Mouse (Mus musculus): ENCODE results near the gene Sdc4. TPM values are rescaled to one million over a fixed set of nuclear protein-coding genes. Genes with fewer than 3 reads are reported as not detected.

Sdc4 gene
- total RNA-seq, 2 experiments from 2014 or later, result 35.9 to 56.8 TPM

DNA sequence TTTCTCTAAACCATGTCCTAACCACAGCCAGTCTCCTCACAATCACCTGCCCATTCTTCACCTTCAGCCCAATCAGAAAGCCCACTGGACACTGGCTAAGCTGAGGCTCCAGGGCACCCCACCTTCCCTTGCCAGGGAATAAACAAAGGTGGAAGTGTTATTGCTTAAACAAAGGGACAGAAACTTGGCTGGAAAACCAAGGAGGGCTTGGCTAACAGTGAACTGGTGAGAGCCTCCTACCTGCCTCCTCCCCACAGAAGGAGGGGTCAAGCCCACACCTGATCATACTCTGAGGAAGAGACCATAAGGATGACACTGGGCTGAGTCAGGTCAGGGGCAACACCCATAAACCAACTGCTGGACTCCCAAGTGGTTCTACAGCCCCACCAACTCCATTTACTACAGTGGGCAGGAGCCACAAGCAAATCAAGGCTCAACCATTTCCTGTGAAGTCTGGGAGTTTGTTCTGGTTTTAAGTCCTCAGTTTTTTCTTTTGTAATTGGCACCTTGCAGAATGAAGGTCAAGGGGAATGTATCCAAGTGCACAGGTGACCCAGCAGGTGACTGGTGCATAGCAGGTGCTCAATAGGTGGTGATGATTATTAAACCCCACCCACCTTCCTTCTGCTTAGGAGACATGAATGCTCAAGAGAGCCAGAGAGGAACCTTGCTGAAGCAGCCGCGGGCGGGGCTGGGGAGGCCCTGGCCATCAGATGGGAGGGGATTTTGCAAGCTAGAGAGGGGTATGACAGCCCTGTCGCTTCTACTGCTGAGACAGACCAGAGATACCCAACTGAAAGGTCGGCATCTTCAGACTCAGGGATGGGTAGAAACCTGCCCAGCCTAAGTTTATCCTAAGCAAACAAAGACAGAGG is 8.2 kb downstream of the Sdc4 start:
- intact Hi-C loops (cut with DNase I), result no loop called here
- DNase-seq (ENCODE audit: extremely low spot score in 1 of 2, low spot score in 2 of 2), result no peak

- intact Hi-C loops (cut with DNase I), result no loop called here
- no peak for DNase-seq (ENCODE audit: extremely low spot score in 1 of 2, low spot score in 2 of 2)
Observed at GRCm38 (mm10) chr2:164434681-164435080, 9.0 kb downstream of the Sdc4 start.

DNA sequence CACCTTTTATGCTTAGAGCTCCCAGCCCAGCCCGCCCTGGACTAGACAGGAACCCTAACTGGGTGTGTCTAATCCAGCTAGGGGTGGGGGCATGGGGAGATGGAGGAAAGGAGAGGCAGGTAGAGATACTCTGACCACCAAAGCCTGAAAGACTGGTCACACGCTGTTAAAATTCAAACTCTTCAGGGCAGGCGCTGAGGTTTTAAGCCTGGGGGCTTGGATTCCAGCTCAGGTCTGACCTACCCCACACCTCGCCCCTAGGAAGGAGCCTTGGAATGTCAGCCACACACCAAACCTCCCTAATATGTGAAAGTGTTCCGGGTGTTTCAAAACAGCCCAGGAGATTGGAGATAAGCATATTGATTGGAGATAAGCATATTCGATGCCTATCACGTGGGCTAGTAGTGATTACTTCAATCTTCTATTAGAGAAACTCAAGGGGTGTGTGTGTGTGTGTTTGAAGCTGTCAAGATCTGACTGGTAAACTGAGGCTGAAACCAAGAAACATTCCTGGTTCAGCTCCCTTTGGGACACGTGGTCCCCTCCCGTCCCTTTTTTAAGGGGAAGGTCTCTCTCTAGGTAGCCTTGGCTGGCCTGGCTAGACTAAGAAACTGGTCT is 10.3 kb downstream of the Sdc4 start:
- DNase-seq (ENCODE audit: extremely low spot score in 1 of 2, low spot score in 2 of 2), result no peak
- intact Hi-C loops (cut with DNase I), result no loop called here

GRCm38 (mm10) chr2:164432541-164433191 is 11.0 kb downstream of the Sdc4 start:
- DNase-seq (ENCODE audit: extremely low spot score in 1 of 2, low spot score in 2 of 2), result peak in 1 of 2 experiments; percentile 40

GRCm38 (mm10) chr2:164431676-164432465 is 11.8 kb downstream of the Sdc4 start:
- intact Hi-C loops (cut with DNase I), result no loop called here
- DNase-seq (ENCODE audit: extremely low spot score in 1 of 2, low spot score in 2 of 2), result no peak

More at GRCm38 (mm10) chr2:164432541-164433191, 11.0 kb downstream of the Sdc4 start:
- intact Hi-C loops (cut with DNase I), result no loop called here

- intact Hi-C loops (cut with DNase I), result no loop called here
- DNase-seq (ENCODE audit: extremely low spot score in 1 of 2, low spot score in 2 of 2), result no peak
Observed at GRCm38 (mm10) chr2:164430697-164431096, 13.0 kb downstream of the Sdc4 start.

DNA sequence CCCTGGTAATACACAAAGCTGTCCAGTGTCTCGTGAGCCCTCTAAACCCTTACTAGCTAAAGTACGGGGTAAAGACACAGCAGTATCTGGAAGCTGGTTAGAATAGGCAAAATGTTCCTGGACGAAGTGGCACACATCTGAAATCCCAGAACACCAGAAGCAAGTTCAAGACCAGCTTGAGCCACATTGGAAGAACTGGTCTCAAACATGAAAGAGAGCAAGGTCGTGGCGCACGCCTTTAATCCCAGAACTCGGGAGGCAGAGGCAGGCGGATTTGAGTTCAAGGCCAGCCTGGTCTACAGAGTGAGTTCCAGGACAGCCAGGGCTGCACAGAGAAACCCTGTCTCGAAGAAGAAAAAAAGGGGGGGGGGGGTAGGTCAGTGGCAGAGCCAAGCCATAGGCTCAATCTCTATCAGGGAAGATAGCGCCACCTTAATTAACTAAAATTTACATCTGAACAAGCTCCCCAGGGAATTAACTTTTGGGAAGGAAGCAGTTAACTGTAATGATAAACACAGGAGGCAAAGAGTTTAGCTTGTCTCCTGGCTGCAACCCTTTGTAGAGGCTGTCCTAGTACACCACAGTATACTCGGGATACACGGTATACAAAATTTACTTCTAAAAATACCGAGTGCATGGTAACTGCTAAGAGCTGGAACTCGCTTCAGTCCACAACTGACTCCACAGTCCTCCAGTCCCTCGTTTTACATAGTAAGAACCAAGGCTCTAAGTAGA is 13.6 kb downstream of the Sdc4 start:
- intact Hi-C loops (cut with DNase I), result no loop called here

GRCm38 (mm10) chr2:164428451-164428850 is 15.2 kb downstream of the Sdc4 start:
- intact Hi-C loops (cut with DNase I), result no loop called here
- DNase-seq (ENCODE audit: extremely low spot score in 1 of 2, low spot score in 2 of 2), result no peak

More for the DNA sequence above, 13.6 kb downstream of the Sdc4 start:
- DNase-seq (ENCODE audit: extremely low spot score in 1 of 2, low spot score in 2 of 2), result no peak

GRCm38 (mm10) chr2:164426952-164427351 is 16.7 kb downstream of the Sdc4 start:
- intact Hi-C loops (cut with DNase I), result no loop called here

GRCm38 (mm10) chr2:164426121-164426520 is 17.6 kb downstream of the Sdc4 start:
- intact Hi-C loops (cut with DNase I), result no loop called here
- DNase-seq (ENCODE audit: extremely low spot score in 1 of 2, low spot score in 2 of 2), result no peak

More at GRCm38 (mm10) chr2:164426952-164427351, 16.7 kb downstream of the Sdc4 start:
- DNase-seq (ENCODE audit: extremely low spot score in 1 of 2, low spot score in 2 of 2), result no peak

- intact Hi-C loops (cut with DNase I), result no loop called here
Observed at GRCm38 (mm10) chr2:164425401-164425800, 18.3 kb downstream of the Sdc4 start.

GRCm38 (mm10) chr2:164424406-164424805 is 19.3 kb downstream of the Sdc4 start:
- DNase-seq (ENCODE audit: extremely low spot score in 1 of 2, low spot score in 2 of 2), result no peak
- intact Hi-C loops (cut with DNase I), result no loop called here

More at GRCm38 (mm10) chr2:164425401-164425800, 18.3 kb downstream of the Sdc4 start:
- no peak for DNase-seq (ENCODE audit: extremely low spot score in 1 of 2, low spot score in 2 of 2)

- intact Hi-C loops (cut with DNase I), result no loop called here
- no peak for DNase-seq (ENCODE audit: extremely low spot score in 1 of 2, low spot score in 2 of 2)
Observed at GRCm38 (mm10) chr2:164423464-164423863, 20.2 kb downstream of the Sdc4 start.

GRCm38 (mm10) chr2:164422675-164423393 is 20.9 kb downstream of the Sdc4 start:
- DNase-seq (ENCODE audit: extremely low spot score in 1 of 2, low spot score in 2 of 2), result no peak
- intact Hi-C loops (cut with DNase I), result no loop called here

DNA sequence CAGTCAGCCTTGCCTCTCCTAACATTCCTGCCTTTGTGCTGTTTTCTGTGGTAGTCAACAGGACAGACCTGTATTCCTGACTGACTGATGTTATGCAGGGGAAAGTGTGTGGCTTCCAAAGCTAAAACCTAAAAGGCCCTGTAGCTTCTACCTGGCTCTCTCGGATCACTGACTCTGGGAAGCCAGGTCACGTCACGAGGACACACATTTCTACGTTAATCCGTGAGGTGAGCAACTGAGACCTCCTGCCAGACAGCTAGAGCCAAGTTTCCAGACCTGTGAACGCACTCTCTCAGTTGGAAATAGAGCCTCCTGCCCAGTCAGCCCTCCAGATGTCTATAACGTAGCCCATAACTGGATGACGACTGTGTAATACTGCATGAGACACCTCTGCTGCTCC is 21.7 kb downstream of the Sdc4 start:
- intact Hi-C loops (cut with DNase I), result no loop called here
- no peak for DNase-seq (ENCODE audit: extremely low spot score in 1 of 2, low spot score in 2 of 2)

DNA sequence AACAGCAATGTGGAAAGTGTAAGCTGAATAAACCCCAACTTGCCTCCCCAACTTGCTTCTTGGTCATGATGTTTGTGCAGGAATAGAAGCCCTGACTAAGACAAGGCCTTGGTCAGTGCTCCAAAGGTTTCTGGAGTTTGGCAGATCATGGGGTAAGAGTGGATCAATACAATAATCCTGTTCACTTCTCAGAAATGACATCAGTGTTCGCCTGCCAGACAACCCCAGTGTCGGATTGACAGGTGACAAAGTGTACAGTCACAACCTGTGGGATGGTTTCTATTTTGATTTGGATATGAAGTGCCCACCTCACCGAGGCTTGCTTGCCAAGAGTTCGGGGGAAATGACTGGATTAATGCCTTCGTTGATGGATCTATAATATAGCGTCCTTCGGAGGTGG is 22.4 kb downstream of the Sdc4 start:
- intact Hi-C loops (cut with DNase I), result no loop called here
- no peak for DNase-seq (ENCODE audit: extremely low spot score in 1 of 2, low spot score in 2 of 2)

DNA sequence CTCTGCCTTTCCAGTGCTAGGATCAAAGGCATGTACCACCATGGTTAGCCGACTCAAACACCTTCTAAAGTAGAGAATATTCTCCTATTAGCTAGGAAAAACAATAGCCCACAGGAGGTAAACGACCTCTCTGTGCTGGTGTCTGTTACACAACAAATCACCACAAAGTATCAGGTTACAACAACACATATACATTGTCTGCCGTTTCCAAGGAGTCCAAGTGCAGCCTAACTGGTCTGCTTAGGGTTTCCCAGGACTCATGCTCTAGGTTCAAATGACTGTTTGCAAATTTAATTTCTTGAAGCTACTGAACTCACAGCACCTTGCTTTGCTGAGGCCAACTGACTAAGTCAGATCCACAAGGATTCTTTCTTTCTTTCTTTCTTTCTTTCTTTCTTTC is 24.2 kb downstream of the Sdc4 start:
- intact Hi-C loops (cut with DNase I), result loop anchor here (5.0 to 10.0 kb wide), 2 partner anchors 113 to 305 kb away; no protein-coding TSS in a partner anchor
- DNase-seq (ENCODE audit: extremely low spot score in 1 of 2, low spot score in 2 of 2), result no peak

All from left cerebral cortex, postnatal 10 days (tissue).